Mouse (Mus musculus): ENCODE measurements around the gene Rps8. TPM values are rescaled to one million over a fixed set of nuclear protein-coding genes. Genes with fewer than 3 reads are reported as not detected.

Rps8 gene
- polyA plus RNA-seq, 1 experiment: 534 TPM

DNA sequence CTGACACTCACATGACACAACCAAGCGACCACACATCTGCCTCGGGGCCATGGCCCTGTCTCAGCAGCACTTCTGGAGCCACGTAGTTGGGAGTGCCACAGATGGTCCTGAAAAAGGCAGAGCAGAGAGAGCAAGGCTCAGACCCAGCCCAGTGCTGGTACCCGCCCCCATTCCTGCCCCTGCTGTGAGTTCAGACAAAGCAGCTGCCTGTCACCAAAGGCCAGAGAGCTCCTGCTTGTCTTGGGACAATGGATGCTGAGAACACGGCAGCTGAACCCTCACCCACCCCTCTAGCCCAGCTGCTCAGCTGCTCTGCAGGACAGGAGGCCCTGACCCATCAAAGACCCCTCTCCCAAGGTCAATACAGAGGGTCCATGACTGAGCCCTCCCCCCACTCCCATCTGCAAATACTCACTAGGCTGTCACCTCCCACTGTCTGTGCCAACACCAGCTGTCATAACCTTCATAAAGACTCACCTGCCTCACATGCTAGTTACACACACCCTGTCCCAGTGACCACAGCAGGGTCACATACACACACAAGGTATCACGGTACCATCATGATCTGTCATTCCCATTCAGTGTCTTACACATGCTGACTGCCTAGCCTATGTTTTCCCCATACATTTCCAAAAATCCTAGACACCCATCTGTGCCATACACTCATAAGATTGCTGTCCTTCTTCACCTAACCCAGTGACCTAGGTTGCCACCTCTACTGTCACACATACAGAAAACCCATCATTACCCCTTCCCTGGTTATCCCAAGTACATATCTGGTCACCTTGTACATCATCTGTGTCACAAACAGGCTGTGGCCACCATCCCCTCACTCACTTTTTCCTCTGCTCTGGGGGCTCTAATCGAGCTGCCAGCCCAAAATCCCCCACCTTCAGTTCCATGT, 23.9 kb downstream of the Rps8 start:
- no peak for DNase-seq
- Histone ChIP-seq H3K36me3 (ENCODE audit: control insufficient read depth, insufficient read depth, low read length) (no peaks in the 10 kb centered on the region), H3K27ac (ENCODE audit: insufficient read depth, low read depth, low read length) (no peak overlapping the region), H3K4me1 (ENCODE audit: control insufficient read depth, insufficient read depth, low read length) (peaks cover 10% of the 10 kb centered on the region; the same call in 1 of the 2 replicates), H3K4me3 (ENCODE audit: insufficient read depth, low read depth, low read length) (no peak overlapping the region), H3K27me3 (replicated peaks; ENCODE audit: control insufficient read depth, insufficient read depth, low read length) (no peaks in the 10 kb centered on the region)
- no peak for TF ChIP-seq CTCF (conservative IDR thresholded peaks at IDR 0.05; ENCODE audit: insufficient read depth, insufficient read length, low read depth, low read length)
- WGBS: 70% methylated on average over 7 of the region's 7 CpGs

DNA sequence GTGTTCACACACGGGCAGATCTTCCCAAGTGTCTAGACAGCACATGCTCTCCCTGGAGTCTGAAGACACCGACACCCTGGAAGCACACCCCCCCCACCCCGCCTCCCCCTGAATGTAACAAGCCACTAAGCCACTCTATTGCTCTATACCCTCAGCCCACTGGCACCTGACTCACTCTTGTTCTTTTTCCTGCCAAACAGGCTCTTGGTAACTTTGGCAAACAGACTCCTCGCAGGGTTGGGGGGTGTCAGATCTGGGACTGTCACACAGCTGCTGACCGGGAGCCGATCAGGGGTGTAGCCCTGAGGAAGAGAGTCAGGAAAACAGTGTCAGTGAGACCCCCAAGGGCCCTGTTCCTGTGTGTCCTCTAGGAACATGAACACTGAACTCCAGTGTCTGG, 24.8 kb downstream of the Rps8 start:
- peaks cover 14% of the 10 kb centered on the region; the same call in 1 of the 2 replicates for H3K4me1 ChIP-seq (ENCODE audit: control insufficient read depth, insufficient read depth, low read length)
- H3K27me3 ChIP-seq (replicated peaks; ENCODE audit: control insufficient read depth, insufficient read depth, low read length): no peaks in the 10 kb centered on the region
- no peaks in the 10 kb centered on the region for H3K36me3 ChIP-seq (ENCODE audit: control insufficient read depth, insufficient read depth, low read length)
- no peak overlapping the region for H3K27ac ChIP-seq (ENCODE audit: insufficient read depth, low read depth, low read length)
- DNase-seq: no peak
- H3K4me3 ChIP-seq (ENCODE audit: insufficient read depth, low read depth, low read length): no peak overlapping the region
- 88% methylated on average over 6 of the region's 6 CpGs for WGBS
- no peak for TF ChIP-seq POLR2A (IDR thresholded peaks at IDR 0.05; ENCODE audit: low read depth, low read length)
- no peak for TF ChIP-seq CTCF (conservative IDR thresholded peaks at IDR 0.05; ENCODE audit: insufficient read depth, insufficient read length, low read depth, low read length)

DNA sequence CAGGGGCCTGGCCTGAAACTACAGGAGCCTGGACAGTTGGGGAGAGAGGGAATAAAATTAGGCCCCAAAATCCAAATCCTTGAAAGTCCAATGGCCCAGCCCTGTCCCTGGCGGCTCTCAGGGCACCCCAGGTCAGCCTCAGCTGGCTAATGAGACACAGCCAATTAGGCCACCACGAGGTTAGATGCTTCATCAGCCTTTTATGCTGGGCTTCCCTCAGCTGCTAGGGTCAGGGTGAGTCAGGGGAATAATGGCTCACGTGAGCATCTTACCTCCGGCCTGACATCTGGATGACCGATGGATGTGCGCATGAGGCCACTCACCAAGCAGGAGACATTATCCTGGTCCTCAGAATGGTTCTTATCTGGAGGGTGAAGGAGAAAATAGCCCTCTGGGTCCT, 25.3 kb downstream of the Rps8 start:
- Histone ChIP-seq H3K27me3 (replicated peaks; ENCODE audit: control insufficient read depth, insufficient read depth, low read length) (no peaks in the 10 kb centered on the region), H3K27ac (ENCODE audit: insufficient read depth, low read depth, low read length) (no peak overlapping the region), H3K4me3 (ENCODE audit: insufficient read depth, low read depth, low read length) (no peak overlapping the region), H3K36me3 (ENCODE audit: control insufficient read depth, insufficient read depth, low read length) (no peaks in the 10 kb centered on the region), H3K4me1 (ENCODE audit: control insufficient read depth, insufficient read depth, low read length) (peaks cover 14% of the 10 kb centered on the region; the same call in 1 of the 2 replicates)
- TF ChIP-seq POLR2A (IDR thresholded peaks at IDR 0.05; ENCODE audit: low read depth, low read length) (no peak), CTCF (conservative IDR thresholded peaks at IDR 0.05; ENCODE audit: insufficient read depth, insufficient read length, low read depth, low read length) (no peak)
- WGBS: 69% methylated on average over 6 of the region's 6 CpGs
- DNase-seq: peak; percentile 48

DNA sequence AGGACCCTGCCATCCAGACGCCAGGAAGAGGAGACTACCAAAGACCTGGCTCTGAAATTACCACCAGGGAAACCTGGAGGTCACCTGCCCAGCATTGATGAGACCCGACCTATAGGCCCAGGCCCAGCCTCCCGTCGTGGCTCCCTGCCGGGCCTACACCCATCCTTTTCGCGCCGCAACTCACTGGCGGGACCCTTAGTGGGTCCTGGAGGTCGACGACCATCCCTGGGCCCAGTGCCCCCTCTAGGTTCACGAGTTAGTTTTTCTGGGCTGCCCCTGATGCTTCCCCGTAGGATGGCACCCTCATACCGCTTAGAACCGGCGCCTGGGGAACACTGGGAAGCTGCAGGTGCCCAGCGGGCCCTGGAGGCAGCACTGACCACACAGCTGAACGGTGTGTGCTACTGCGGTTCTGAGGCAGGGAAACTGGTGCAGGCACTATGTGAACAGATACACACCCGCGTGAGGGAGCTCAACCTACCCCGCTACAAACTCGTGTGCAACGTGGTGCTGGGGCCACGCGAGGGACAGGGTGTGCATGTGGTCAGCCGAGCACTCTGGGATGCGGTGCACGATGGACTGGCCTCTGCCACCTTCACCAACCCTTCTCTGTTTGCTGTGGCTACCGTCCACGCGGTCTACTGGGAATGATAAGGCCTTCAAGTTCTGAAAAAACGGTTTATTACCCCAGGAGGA, 27.9 kb downstream of the Rps8 start:
- WGBS: 91% methylated on average over 33 of the region's 33 CpGs
- Histone ChIP-seq H3K4me1 (ENCODE audit: control insufficient read depth, insufficient read depth, low read length) (0 out of 2 replicates have a peak, but pooled peaks cover 4% of the 10 kb centered on the region), H3K4me3 (ENCODE audit: insufficient read depth, low read depth, low read length) (no peak overlapping the region), H3K27ac (ENCODE audit: insufficient read depth, low read depth, low read length) (no peak overlapping the region), H3K36me3 (ENCODE audit: control insufficient read depth, insufficient read depth, low read length) (no peaks in the 10 kb centered on the region), H3K27me3 (replicated peaks; ENCODE audit: control insufficient read depth, insufficient read depth, low read length) (no peaks in the 10 kb centered on the region)
- TF ChIP-seq POLR2A (IDR thresholded peaks at IDR 0.05; ENCODE audit: low read depth, low read length): no peak
- no peak for DNase-seq

DNA sequence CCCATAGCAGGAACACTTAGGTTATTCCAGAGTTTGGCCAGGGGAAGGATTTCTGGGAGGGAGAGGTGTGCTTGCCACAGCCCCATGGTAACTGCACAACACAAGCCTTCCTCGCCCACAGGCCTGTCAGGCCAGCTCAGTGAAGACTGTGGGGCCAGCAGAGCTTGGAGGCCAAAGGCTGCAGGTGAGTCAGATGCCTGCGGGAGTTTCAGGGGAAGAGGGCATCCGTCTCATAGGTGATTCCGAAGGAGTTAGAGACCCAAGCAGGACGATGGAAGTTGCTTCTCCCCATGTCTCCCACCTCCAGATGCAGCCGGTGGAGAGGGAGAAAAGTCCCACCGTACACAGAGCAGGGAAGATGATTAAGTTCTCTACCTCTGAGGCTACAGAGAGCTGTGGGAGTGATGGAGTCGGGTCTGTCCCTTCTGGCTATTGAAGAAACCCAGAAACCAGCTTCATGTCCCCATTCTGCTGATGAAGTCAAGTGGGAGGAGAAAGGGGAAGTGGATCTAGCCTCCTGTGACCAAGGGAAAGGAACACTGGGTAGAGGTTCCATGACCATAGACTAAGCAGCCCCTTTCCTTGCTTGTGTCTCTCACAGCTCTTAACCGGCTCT, 29.3 kb downstream of the Rps8 start, which contains the start of gene Tctex1d4:
Tctex1d4 (plus strand) TSS at position 120 of the 616 bp plus-strand sequence.
- Histone ChIP-seq H3K4me3 (ENCODE audit: insufficient read depth, low read depth, low read length) (no peak within 1 kb of the TSS), H3K4me1 (ENCODE audit: control insufficient read depth, insufficient read depth, low read length) (0 out of 2 replicates have a peak, but pooled peaks cover 4% of the 10 kb centered on the region), H3K27me3 (replicated peaks; ENCODE audit: control insufficient read depth, insufficient read depth, low read length) (no peaks in the 10 kb centered on the region), H3K36me3 (ENCODE audit: control insufficient read depth, insufficient read depth, low read length) (no peaks in the 10 kb centered on the region), H3K27ac (ENCODE audit: insufficient read depth, low read depth, low read length) (peak within 1 kb of the TSS; percentile 99)
- no peak for TF ChIP-seq POLR2A (IDR thresholded peaks at IDR 0.05; ENCODE audit: low read depth, low read length)
- TF ChIP-seq CTCF (conservative IDR thresholded peaks at IDR 0.05; ENCODE audit: insufficient read depth, insufficient read length, low read depth, low read length): no peak
- 81% methylated on average over 9 of the region's 9 CpGs for WGBS
- no peak for DNase-seq

DNA sequence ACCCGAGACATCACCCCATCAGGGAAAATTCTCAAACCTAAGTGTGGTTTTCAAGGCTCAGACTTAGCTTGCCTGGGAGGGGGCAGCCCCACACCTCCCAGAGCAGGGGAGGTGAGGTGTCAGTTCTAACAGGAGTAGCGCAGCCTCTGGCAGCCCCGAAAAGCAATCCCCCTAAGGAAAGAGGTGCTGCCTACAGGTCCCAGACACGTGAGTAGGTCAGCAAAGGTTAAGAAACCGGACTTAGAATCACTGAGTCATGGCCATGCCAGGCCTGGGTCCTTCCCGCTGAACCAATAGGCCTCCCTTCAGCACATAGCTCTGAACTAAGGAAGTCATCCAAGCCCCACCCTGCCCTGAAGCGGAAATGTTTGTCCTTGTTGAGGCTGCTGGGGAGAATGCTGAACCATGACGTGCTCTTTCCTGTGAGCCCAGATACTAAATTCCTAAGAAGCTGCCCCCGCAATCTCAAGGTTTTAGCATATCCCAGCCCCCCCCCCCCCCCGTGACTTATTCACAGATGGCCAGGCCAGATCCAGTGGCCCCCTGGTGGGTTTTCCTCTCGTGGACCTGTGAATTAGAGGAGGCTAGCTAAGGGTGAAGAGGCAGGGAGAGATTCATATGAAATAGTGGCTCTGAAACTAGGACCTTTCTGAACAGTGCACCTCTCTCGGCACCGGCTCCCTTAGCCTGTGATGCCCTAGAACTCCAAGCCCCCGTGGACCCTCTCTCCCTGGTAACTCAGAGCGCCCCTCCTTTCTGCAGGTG, 30.0 kb downstream of the Rps8 start:
- H3K27me3 ChIP-seq (replicated peaks; ENCODE audit: control insufficient read depth, insufficient read depth, low read length): no peaks in the 10 kb centered on the region
- H3K36me3 ChIP-seq (ENCODE audit: control insufficient read depth, insufficient read depth, low read length): no peaks in the 10 kb centered on the region
- no peak overlapping the region for H3K4me3 ChIP-seq (ENCODE audit: insufficient read depth, low read depth, low read length)
- DNase-seq: peak; percentile 91
- WGBS: 41% methylated on average over 15 of the region's 15 CpGs
- TF ChIP-seq CTCF (conservative IDR thresholded peaks at IDR 0.05; ENCODE audit: insufficient read depth, insufficient read length, low read depth, low read length) (no peak), POLR2A (IDR thresholded peaks at IDR 0.05; ENCODE audit: low read depth, low read length) (no peak)
- H3K27ac ChIP-seq (ENCODE audit: insufficient read depth, low read depth, low read length): peak overlapping the region; percentile 99
- H3K4me1 ChIP-seq (ENCODE audit: control insufficient read depth, insufficient read depth, low read length): peaks cover 7% of the 10 kb centered on the region; the same call in 1 of the 2 replicates

Measured in kidney, adult 2 months (tissue).